Mouse (Mus musculus): ENCODE data around the gene Gipc1. TPM values are rescaled to one million over a fixed set of nuclear protein-coding genes. Genes with fewer than 3 reads are reported as not detected.

The Gipc1 gene
- polyA plus RNA-seq, 1 experiment, result 42.5 TPM

GRCm38 (mm10) chr8:83653662-83654017, 1.2 kb downstream of the Gipc1 start:
- peaks cover 7% of the 10 kb centered on the region for H3K4me1 ChIP-seq (ENCODE audit: control insufficient read depth, insufficient read depth, low read length)
- no peaks in the 10 kb centered on the region for H3K9me3 ChIP-seq (replicated peaks; ENCODE audit: control insufficient read depth, insufficient read depth, low read length, poor library complexity, severe bottlenecking)
- H3K4me3 ChIP-seq (ENCODE audit: low read depth, low read length), result peak overlapping the region; percentile 98
- no peaks in the 10 kb centered on the region for H3K27me3 ChIP-seq (ENCODE audit: control insufficient read depth, insufficient read depth, low read length, poor library complexity, severe bottlenecking)
- H3K9ac ChIP-seq (ENCODE audit: low read depth, poor library complexity, severe bottlenecking), result peak overlapping the region; percentile 91
- TF ChIP-seq CTCF (IDR thresholded peaks at IDR 0.05; ENCODE audit: low read depth, low read length), result no peak
- no peak for TF ChIP-seq POLR2A (IDR thresholded peaks at IDR 0.05; ENCODE audit: insufficient read depth, low read length)
- TF ChIP-seq EP300 (IDR thresholded peaks at IDR 0.05; ENCODE audit: insufficient read depth, low read depth, low read length), result no peak
- peaks cover 2% of the 10 kb centered on the region; the same call in 1 of the 2 replicates for H3K36me3 ChIP-seq (ENCODE audit: control insufficient read depth, insufficient read depth, low read length, poor library complexity, severe bottlenecking)
- peak overlapping the region; percentile 85 for H3K27ac ChIP-seq (ENCODE audit: insufficient read depth, low read length)

GRCm38 (mm10) chr8:83654725-83655124, 2.2 kb downstream of the Gipc1 start:
- Histone ChIP-seq H3K4me1 (ENCODE audit: control insufficient read depth, insufficient read depth, low read length) (peaks cover 7% of the 10 kb centered on the region), H3K36me3 (ENCODE audit: control insufficient read depth, insufficient read depth, low read length, poor library complexity, severe bottlenecking) (peaks cover 2% of the 10 kb centered on the region; the same call in 1 of the 2 replicates), H3K4me3 (ENCODE audit: low read depth, low read length) (no peak overlapping the region), H3K9me3 (replicated peaks; ENCODE audit: control insufficient read depth, insufficient read depth, low read length, poor library complexity, severe bottlenecking) (no peaks in the 10 kb centered on the region), H3K27me3 (ENCODE audit: control insufficient read depth, insufficient read depth, low read length, poor library complexity, severe bottlenecking) (no peaks in the 10 kb centered on the region), H3K9ac (ENCODE audit: low read depth, poor library complexity, severe bottlenecking) (no peak overlapping the region), H3K27ac (ENCODE audit: insufficient read depth, low read length) (no peak overlapping the region)
- TF ChIP-seq POLR2A (IDR thresholded peaks at IDR 0.05; ENCODE audit: insufficient read depth, low read length), result no peak
- TF ChIP-seq EP300 (IDR thresholded peaks at IDR 0.05; ENCODE audit: insufficient read depth, low read depth, low read length), result no peak
- no peak for TF ChIP-seq CTCF (IDR thresholded peaks at IDR 0.05; ENCODE audit: low read depth, low read length)

- Histone ChIP-seq H3K4me1 (ENCODE audit: control insufficient read depth, insufficient read depth, low read length) (peaks cover 11% of the 10 kb centered on the region), H3K9ac (ENCODE audit: low read depth, poor library complexity, severe bottlenecking) (no peak overlapping the region), H3K27ac (ENCODE audit: insufficient read depth, low read length) (no peak overlapping the region), H3K27me3 (ENCODE audit: control insufficient read depth, insufficient read depth, low read length, poor library complexity, severe bottlenecking) (no peaks in the 10 kb centered on the region), H3K36me3 (ENCODE audit: control insufficient read depth, insufficient read depth, low read length, poor library complexity, severe bottlenecking) (peaks cover 2% of the 10 kb centered on the region; the same call in 1 of the 2 replicates), H3K4me3 (ENCODE audit: low read depth, low read length) (no peak overlapping the region), H3K9me3 (replicated peaks; ENCODE audit: control insufficient read depth, insufficient read depth, low read length, poor library complexity, severe bottlenecking) (no peaks in the 10 kb centered on the region)
- TF ChIP-seq EP300 (IDR thresholded peaks at IDR 0.05; ENCODE audit: insufficient read depth, low read depth, low read length) (no peak), POLR2A (IDR thresholded peaks at IDR 0.05; ENCODE audit: insufficient read depth, low read length) (no peak), CTCF (IDR thresholded peaks at IDR 0.05; ENCODE audit: low read depth, low read length) (no peak)
These were observed 3.6 kb downstream of the Gipc1 start for GRCm38 (mm10) chr8:83656043-83656442.

- Histone ChIP-seq H3K27ac (ENCODE audit: insufficient read depth, low read length) (peak overlapping the region; percentile 22), H3K27me3 (ENCODE audit: control insufficient read depth, insufficient read depth, low read length, poor library complexity, severe bottlenecking) (no peaks in the 10 kb centered on the region), H3K4me1 (ENCODE audit: control insufficient read depth, insufficient read depth, low read length) (peaks cover 12% of the 10 kb centered on the region), H3K36me3 (ENCODE audit: control insufficient read depth, insufficient read depth, low read length, poor library complexity, severe bottlenecking) (peaks cover 2% of the 10 kb centered on the region; the same call in 1 of the 2 replicates), H3K9me3 (replicated peaks; ENCODE audit: control insufficient read depth, insufficient read depth, low read length, poor library complexity, severe bottlenecking) (no peaks in the 10 kb centered on the region), H3K9ac (ENCODE audit: low read depth, poor library complexity, severe bottlenecking) (no peak overlapping the region), H3K4me3 (ENCODE audit: low read depth, low read length) (no peak overlapping the region)
- no peak for TF ChIP-seq EP300 (IDR thresholded peaks at IDR 0.05; ENCODE audit: insufficient read depth, low read depth, low read length)
- peak; percentile 72 for TF ChIP-seq CTCF (IDR thresholded peaks at IDR 0.05; ENCODE audit: low read depth, low read length)
These were observed 4.2 kb downstream of the Gipc1 start for GRCm38 (mm10) chr8:83656484-83657246.

- Histone ChIP-seq H3K27ac (ENCODE audit: insufficient read depth, low read length) (no peak overlapping the region), H3K9me3 (replicated peaks; ENCODE audit: control insufficient read depth, insufficient read depth, low read length, poor library complexity, severe bottlenecking) (no peaks in the 10 kb centered on the region), H3K4me3 (ENCODE audit: low read depth, low read length) (no peak overlapping the region; the same call in 1 of the 2 replicates), H3K4me1 (ENCODE audit: control insufficient read depth, insufficient read depth, low read length) (peaks cover 11% of the 10 kb centered on the region), H3K36me3 (ENCODE audit: control insufficient read depth, insufficient read depth, low read length, poor library complexity, severe bottlenecking) (0 out of 2 replicates have a peak, but pooled peaks cover 3% of the 10 kb centered on the region), H3K27me3 (ENCODE audit: control insufficient read depth, insufficient read depth, low read length, poor library complexity, severe bottlenecking) (no peaks in the 10 kb centered on the region), H3K9ac (ENCODE audit: low read depth, poor library complexity, severe bottlenecking) (peak overlapping the region; percentile 21; the same call in 1 of the 2 replicates)
- TF ChIP-seq EP300 (IDR thresholded peaks at IDR 0.05; ENCODE audit: insufficient read depth, low read depth, low read length) (no peak), CTCF (IDR thresholded peaks at IDR 0.05; ENCODE audit: low read depth, low read length) (no peak), POLR2A (IDR thresholded peaks at IDR 0.05; ENCODE audit: insufficient read depth, low read length) (no peak)
These were observed 8.1 kb downstream of the Gipc1 start for GRCm38 (mm10) chr8:83660545-83660944.

Data from ES-Bruce4 (cell line).